Mouse (Mus musculus): ENCODE data around the gene Cmtm7. TPM values are rescaled to one million over a fixed set of nuclear protein-coding genes. Genes with fewer than 3 reads are reported as not detected.

Gene Cmtm7
- total RNA-seq, 2 experiments from 2014 or later: 44.0 to 47.2 TPM

GRCm38 (mm10) chr9:114710345-114710744 is 71.3 kb downstream of the Cmtm7 start:
- peak; percentile 34 for DNase-seq

- no peak for DNase-seq
Observed at GRCm38 (mm10) chr9:114707805-114708204, 73.9 kb downstream of the Cmtm7 start.

Other genes with a start within 250 kb of the Cmtm7 start
- gene Trim71, start 217.5 kb downstream of the Cmtm7 start, total RNA-seq (2021): not detected
- gene Cnot10, start 141.7 kb downstream of the Cmtm7 start, total RNA-seq (2021): 10 to 100 TPM; 30.8 to 31.3 TPM
- gene Dync1li1, start 93.1 kb downstream of the Cmtm7 start, total RNA-seq (2021): 10 to 100 TPM; 77.0 to 77.2 TPM
- gene Cmtm6, start 50.7 kb downstream of the Cmtm7 start, total RNA-seq (2021): 10 to 100 TPM; 32.5 to 33.6 TPM
- 1 to 10 TPM; 8.7 to 9.8 TPM for gene Cmtm8, start 62.3 kb upstream of the Cmtm7 start, total RNA-seq (2021)
- 10 to 100 TPM; 26.3 to 28.0 TPM for gene Gpd1l, start 152.1 kb upstream of the Cmtm7 start, total RNA-seq (2021)
- gene Osbpl10, start 196.7 kb upstream of the Cmtm7 start, total RNA-seq (2021): 1 to 10 TPM; 5.7 to 6.1 TPM
- gene Rps27rt, start 200.9 kb upstream of the Cmtm7 start, total RNA-seq (2021): 10 to 100 TPM; 41.7 to 42.7 TPM

Measured in heart, postnatal 4 days (tissue).